Mouse (Mus musculus): ENCODE results near the gene Gin1.

- TF ChIP-seq MYOG (IDR thresholded peaks at IDR 0.05; ENCODE audit: control insufficient read depth in 1 of 3, insufficient read depth in 1 of 3, insufficient read length in 2 of 3, low read depth in 2 of 3) (no peak), POLR2A (IDR thresholded peaks at IDR 0.05; ENCODE audit: insufficient read length, low read depth) (no peak), MAX (IDR thresholded peaks at IDR 0.05; ENCODE audit: low read depth) (no peak), SRF (IDR thresholded peaks at IDR 0.05; ENCODE audit: control insufficient read depth, insufficient read length, low read depth) (no peak), MYOD1 (IDR thresholded peaks at IDR 0.05; ENCODE audit: control insufficient read depth in 1 of 3, insufficient read length in 2 of 3, low read depth in 2 of 3) (no peak), USF1 (IDR thresholded peaks at IDR 0.05; ENCODE audit: low read depth) (no peak)
These were observed 21.8 kb upstream of the Gin1 start for GRCm38 (mm10) chr1:97748163-97748562.

Data from myocyte (in vitro differentiated cells).